Mouse (Mus musculus) urinary bladder, postnatal 0 days (tissue): ENCODE results near the gene Acbd4. TPM values are rescaled to one million over a fixed set of nuclear protein-coding genes. Genes with fewer than 3 reads are reported as not detected.

Experiments
- polyA plus RNA-seq: library from polyadenylated mRNA; unstranded; fragments of >200 nt; fragmentation: Nextera tagmentation; extraction: Ambion mirVana; gene quantifications from 2 replicates; pipeline ENCODE4 v1.2.1, GENCODE M21; 2015

Acbd4 gene
- 41.3 and 42.1 TPM in 2 replicates for polyA plus RNA-seq

DNA sequence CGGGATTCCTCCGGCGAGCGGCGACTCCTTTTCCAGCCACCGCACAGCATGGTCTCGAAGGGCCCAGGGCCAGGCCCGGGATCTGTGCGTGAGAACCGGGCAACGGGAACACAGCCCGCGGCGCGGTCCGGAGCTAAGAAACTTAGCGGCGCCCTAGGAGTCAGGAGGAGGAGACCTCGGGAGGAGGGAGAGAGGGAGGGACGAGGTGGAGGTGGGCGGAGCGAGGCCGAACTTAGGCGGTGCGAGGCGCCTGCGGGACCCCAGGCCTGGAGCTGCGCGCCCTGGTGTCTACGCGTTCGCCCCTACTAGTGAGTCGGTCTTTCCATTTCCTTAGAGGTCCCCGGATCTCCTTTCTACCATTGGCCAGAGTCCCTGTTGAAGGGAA is at the start of gene Acbd4, which contains the start of gene Plcd3:
Acbd4 (plus strand) TSS at position 202 of the 385 bp plus-strand sequence.
Plcd3 (minus strand) TSS at position 178 of the 385 bp plus-strand sequence.

GRCm38 (mm10) chr11:103116008-103116818 is 14.7 kb downstream of the Acbd4 start, which contains the start of gene Hexim1:
Hexim1 (plus strand) TSS chr11:103116231.

GRCm38 (mm10) chr11:103131701-103132575 is 30.5 kb downstream of the Acbd4 start, which contains the start of gene Hexim2:
Hexim2 (plus strand) TSS chr11:103132429.

Other genes starting within 250 kb of the Acbd4 start
- gene Eftud2, start 220.7 kb upstream of the Acbd4 start, polyA plus RNA-seq, result 70.1 and 74.0 TPM in 2 replicates
- gene Ccdc103, start 220.5 kb upstream of the Acbd4 start, polyA plus RNA-seq, result 0.77 and 0.99 TPM in 2 replicates
- gene Fam187a, start 216.5 kb upstream of the Acbd4 start, polyA plus RNA-seq, result not detected in 2 replicates
- 0.19 and 0.33 TPM in 2 replicates for gene Gfap, start 200.8 kb upstream of the Acbd4 start, polyA plus RNA-seq
- gene Kif18b, start 176.6 kb upstream of the Acbd4 start, polyA plus RNA-seq, result 1.5 and 2.1 TPM in 2 replicates
- gene C1ql1, start 155.0 kb upstream of the Acbd4 start, polyA plus RNA-seq, result 0.67 and 1.1 TPM in 2 replicates
- gene Nmt1, start 73.5 kb upstream of the Acbd4 start, polyA plus RNA-seq, result 47.9 and 49.5 TPM in 2 replicates
- 56.8 and 60.1 TPM in 2 replicates for gene Dcakd, start 73.3 kb upstream of the Acbd4 start, polyA plus RNA-seq
- gene Plcd3, start within 50 bp of the Acbd4 start, polyA plus RNA-seq, result 5.7 TPM in 2 replicates
- 3.0 and 3.5 TPM in 2 replicates for gene Hexim1, start 14.5 kb downstream of the Acbd4 start, polyA plus RNA-seq
- 3.6 and 4.6 TPM in 2 replicates for gene Hexim2, start 30.7 kb downstream of the Acbd4 start, polyA plus RNA-seq
- 1.3 and 3.3 TPM in 2 replicates for gene Fmnl1, start 69.4 kb downstream of the Acbd4 start, polyA plus RNA-seq
- 1.4 and 1.6 TPM in 2 replicates for gene 1700023F06Rik, start 106.9 kb downstream of the Acbd4 start, polyA plus RNA-seq
- not detected in 2 replicates for gene Spata32, start 116.8 kb downstream of the Acbd4 start, polyA plus RNA-seq
- gene Map3k14, start 165.8 kb downstream of the Acbd4 start, polyA plus RNA-seq, result 3.5 and 3.6 TPM in 2 replicates